Mouse (Mus musculus): ENCODE results near the gene Gm6217.

DNA sequence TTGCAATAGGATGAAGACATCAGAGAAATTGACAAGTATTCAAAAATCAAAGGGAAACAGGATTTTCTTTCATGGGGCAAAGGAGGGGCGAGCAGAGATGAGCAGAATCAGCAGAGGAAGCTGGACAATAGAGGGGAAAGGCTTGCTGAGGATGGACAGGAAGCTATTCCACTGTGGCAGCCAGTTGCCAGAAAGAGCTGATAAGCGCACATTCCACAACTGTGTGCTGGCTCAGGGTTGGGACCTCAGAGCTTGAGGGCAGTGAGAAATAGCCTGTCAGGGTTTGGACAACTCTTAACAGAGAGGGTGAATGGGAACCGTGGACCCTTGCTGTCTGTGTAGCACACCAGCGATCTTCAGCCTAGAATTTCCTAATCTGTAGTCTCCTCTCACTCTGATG, 40.8 kb upstream of the Gm6217 start:
- TF ChIP-seq POLR2A (IDR thresholded peaks at IDR 0.05; ENCODE audit: borderline replicate concordance, extremely low read depth, low read depth, low read length) (no peak), CTCF (IDR thresholded peaks at IDR 0.05; ENCODE audit: insufficient read depth, low read length) (no peak)

Data from lung, adult 2 months (tissue).